Mouse (Mus musculus) embryonic stem cell, embryonic (primary cell): ENCODE measurements around the gene Senp1.

Source experiments
- CTCF ChIA-PET, 4 experiments: fragments of 300-600 bp in 2 of 4; fragments of 350-600 bp in 2 of 4; sonication (Branson Sonifier 250); formaldehyde crosslinking; loops; one replicate each; lab custom pipeline; 2022; ENCODE audit warnings: inconsistent platforms in 2 of 4; lab: Charles Lee
- POLR2A ChIA-PET, 4 experiments: fragments of 300-600 bp in 2 of 4; fragments of 350-600 bp in 2 of 4; sonication (Branson Sonifier 250); formaldehyde crosslinking; loops; one replicate each; lab custom pipeline; 2022; ENCODE audit warnings: antibody characterized with exemption in 4 of 4, inconsistent platforms in 1 of 4; lab: Charles Lee

Gene Senp1

GRCm38 (mm10) chr15:98003822-98004739 is 89.5 kb downstream of the Senp1 start, which contains the start of gene Col2a1:
Gene Col2a1, minus strand, starts transcription at chr15:98004695.
- POLR2A ChIA-PET, result interaction anchor here in 2 of 4 experiments (0.5 to 2.0 kb wide), 7 partner anchors 10 to 623 kb away, joined by 3 to 7 read pairs (median 3); no protein-coding TSS in a partner anchor
- CTCF ChIA-PET, result interaction anchor here in 1 of 4 experiments (1.1 kb wide), 1 partner anchor 422 kb away, joined by 3 read pairs; no protein-coding TSS in a partner anchor

GRCm38 (mm10) chr15:98002991-98003821 is 90.3 kb downstream of the Senp1 start:
- CTCF ChIA-PET, result interaction anchor here in 1 of 4 experiments (1.1 to 1.4 kb wide), 2 partner anchors 153 to 421 kb away, joined by 3 read pairs; no protein-coding TSS in a partner anchor

GRCm38 (mm10) chr15:98002113-98002990 is 91.2 kb downstream of the Senp1 start:
- CTCF ChIA-PET, result interaction anchor here in 2 of 4 experiments (0.8 to 1.5 kb wide), 5 partner anchors 9 to 152 kb away, joined by 3 to 6 read pairs (median 4); no protein-coding TSS in a partner anchor
- POLR2A ChIA-PET, result interaction anchor here (0.6 to 2.3 kb wide), 22 partner anchors 9 to 1363 kb away, joined by 3 to 16 read pairs (median 3); partner anchors contain the start of genes Senp1 (in 1 of the 4) and Tmem106c (in 1 of the 4)

More at GRCm38 (mm10) chr15:98002991-98003821, 90.3 kb downstream of the Senp1 start:
- POLR2A ChIA-PET, result interaction anchor here in 3 of 4 experiments (0.6 to 2.3 kb wide), 12 partner anchors 10 to 1363 kb away, joined by 3 to 16 read pairs (median 4); partner anchors contain the start of gene Tmem106c (in 1 of the 3)

- ChIA-PET CTCF (interaction anchor here in 2 of 4 experiments (0.8 to 1.5 kb wide), 6 partner anchors 9 to 35 kb away, joined by 3 to 6 read pairs (median 4); no protein-coding TSS in a partner anchor), POLR2A (interaction anchor here (0.6 to 2.3 kb wide), 14 partner anchors 9 to 1200 kb away, joined by 3 to 16 read pairs (median 4); partner anchors contain the start of gene Senp1 (in 1 of the 4))
Measured at GRCm38 (mm10) chr15:98001321-98002112, 92.0 kb downstream of the Senp1 start.

- ChIA-PET POLR2A (interaction anchor here in 1 of 4 experiments (1.3 kb wide), 1 partner anchor 83 kb away, joined by 3 read pairs; no protein-coding TSS in a partner anchor), CTCF (interaction anchor here in 1 of 4 experiments (1.1 kb wide), 1 partner anchor 36 kb away, joined by 3 read pairs; the partner anchor contains the start of gene Tmem106c)
Measured at GRCm38 (mm10) chr15:97999991-98000390, 93.6 kb downstream of the Senp1 start.

GRCm38 (mm10) chr15:97999546-97999945 is 94.0 kb downstream of the Senp1 start:
- POLR2A ChIA-PET, result interaction anchor here in 1 of 4 experiments (1.3 kb wide), 1 partner anchor 83 kb away, joined by 3 read pairs; no protein-coding TSS in a partner anchor

GRCm38 (mm10) chr15:97996716-97997256 is 96.8 kb downstream of the Senp1 start:
- ChIA-PET CTCF (interaction anchor here in 1 of 4 experiments (0.8 kb wide), 1 partner anchor 10 kb away, joined by 3 read pairs; no protein-coding TSS in a partner anchor), POLR2A (interaction anchor here in 1 of 4 experiments (1.7 kb wide), 1 partner anchor 53 kb away, joined by 4 read pairs; no protein-coding TSS in a partner anchor)

More at GRCm38 (mm10) chr15:97999546-97999945, 94.0 kb downstream of the Senp1 start:
- CTCF ChIA-PET, result interaction anchor here in 1 of 4 experiments (1.1 kb wide), 1 partner anchor 36 kb away, joined by 3 read pairs; the partner anchor contains the start of gene Tmem106c

GRCm38 (mm10) chr15:97992712-97993286 is 100.7 kb downstream of the Senp1 start:
- ChIA-PET POLR2A (interaction anchor here (0.5 to 2.1 kb wide), 35 partner anchors 9 to 541 kb away, joined by 3 to 16 read pairs (median 4); partner anchors contain the start of genes Tmem106c (in 2 of the 4), Col2a1 (in 1 of the 4), Kansl2 (in 1 of the 4) and Pfkm (in 1 of the 4)), CTCF (interaction anchor here (0.6 to 1.9 kb wide), 13 partner anchors 9 to 524 kb away, joined by 3 to 13 read pairs (median 4); partner anchors contain the start of gene Tmem106c (in 3 of the 4))

GRCm38 (mm10) chr15:97992027-97992711 is 101.4 kb downstream of the Senp1 start:
- POLR2A ChIA-PET, result interaction anchor here (0.5 to 2.1 kb wide), 33 partner anchors 9 to 542 kb away, joined by 3 to 16 read pairs (median 4); partner anchors contain the start of genes Tmem106c (in 2 of the 4), Col2a1 (in 1 of the 4), Kansl2 (in 1 of the 4) and Senp1 (in 1 of the 4)
- CTCF ChIA-PET, result interaction anchor here in 3 of 4 experiments (0.6 to 1.9 kb wide), 11 partner anchors 10 to 525 kb away, joined by 3 to 13 read pairs (median 5); partner anchors contain the start of gene Tmem106c (in 3 of the 3)

GRCm38 (mm10) chr15:97991285-97991895 is 102.2 kb downstream of the Senp1 start:
- ChIA-PET POLR2A (interaction anchor here in 3 of 4 experiments (0.6 to 2.1 kb wide), 10 partner anchors 10 to 441 kb away, joined by 3 to 9 read pairs (median 3); no protein-coding TSS in a partner anchor), CTCF (interaction anchor here in 2 of 4 experiments (1.0 to 1.9 kb wide), 2 partner anchors 27 to 45 kb away, joined by 3 to 6 read pairs; partner anchors contain the start of gene Tmem106c (in 1 of the 2))

- POLR2A ChIA-PET, result interaction anchor here in 3 of 4 experiments (0.6 to 1.0 kb wide), 4 partner anchors 22 to 442 kb away, joined by 3 to 4 read pairs (median 4); no protein-coding TSS in a partner anchor
Measured at GRCm38 (mm10) chr15:97990721-97991120, 102.8 kb downstream of the Senp1 start.

GRCm38 (mm10) chr15:97990124-97990523 is 103.4 kb downstream of the Senp1 start:
- ChIA-PET POLR2A (interaction anchor here in 3 of 4 experiments (0.6 to 1.0 kb wide), 6 partner anchors 17 to 1119 kb away, joined by 3 to 4 read pairs (median 3); partner anchors contain the start of gene Tmem106c (in 1 of the 3)), CTCF (no interaction called here)

More at GRCm38 (mm10) chr15:97990721-97991120, 102.8 kb downstream of the Senp1 start:
- CTCF ChIA-PET, result no interaction called here

GRCm38 (mm10) chr15:97989544-97989943 is 104.0 kb downstream of the Senp1 start:
- POLR2A ChIA-PET, result interaction anchor here in 2 of 4 experiments (0.6 to 1.0 kb wide), 5 partner anchors 12 to 1120 kb away, joined by 3 to 4 read pairs (median 3); partner anchors contain the start of gene Tmem106c (in 1 of the 2)
- CTCF ChIA-PET, result interaction anchor here in 1 of 4 experiments (0.6 kb wide), 1 partner anchor 1457 kb away, joined by 4 read pairs; no protein-coding TSS in a partner anchor
